Mouse (Mus musculus) neural tube, embryonic 15.5 days (tissue): ENCODE data around the gene Zbtb25. TPM values are rescaled to one million over a fixed set of nuclear protein-coding genes. Genes with fewer than 3 reads are reported as not detected.

Experiments used
- ATAC-seq: fragments of 200-750 bp; cut with Nextera tagmentation; 2 replicates; pipeline ENCODE4 v1.8.0; 2017; ENCODE audit warnings: mild to moderate bottlenecking, moderate TSS enrichment, moderate library complexity; ENCODE audit not compliant: low FRiP score
- H3K27ac ChIP-seq: fragments of 300-500 bp; sonication (generic); replicated peaks from 2 replicates; pipeline ENCODE4 v1.5.1; 2015; ENCODE audit warnings: mild to moderate bottlenecking, inconsistent platforms
- H3K27me3 ChIP-seq: fragments of 300-500 bp; sonication (generic); replicated peaks from 2 replicates; pipeline ENCODE4 v1.6.1; 2015; ENCODE audit warnings: inconsistent platforms
- H3K36me3 ChIP-seq: fragments of 300-500 bp; sonication (generic); 2 replicates; pipeline ENCODE4 v1.6.1; 2015; ENCODE audit warnings: inconsistent platforms
- H3K4me1 ChIP-seq: fragments of 300-500 bp; sonication (generic); 2 replicates; pipeline ENCODE4 v1.6.1; 2015; ENCODE audit warnings: inconsistent platforms
- H3K4me2 ChIP-seq: fragments of 300-500 bp; sonication (generic); 2 replicates; pipeline ENCODE4 v1.6.1; 2015; ENCODE audit warnings: inconsistent platforms, mild to moderate bottlenecking, moderate library complexity
- H3K4me3 ChIP-seq: fragments of 300-500 bp; sonication (generic); replicated peaks from 2 replicates; pipeline ENCODE4 v1.5.1; 2015; ENCODE audit warnings: mild to moderate bottlenecking, inconsistent platforms
- H3K9ac ChIP-seq: fragments of 300-500 bp; sonication (generic); replicated peaks from 2 replicates; pipeline ENCODE4 v1.6.1; 2015; ENCODE audit warnings: mild to moderate bottlenecking, inconsistent platforms
- H3K9me3 ChIP-seq: fragments of 300-500 bp; sonication (generic); replicated peaks from 2 replicates; pipeline ENCODE4 v1.6.1; 2016; ENCODE audit warnings: inconsistent platforms
- WGBS: fragments of 180-500 bp; shearing (Covaris S2); methylation state at CpG from one replicate; pipeline ENCODE4 v1.1.7; 2015; ENCODE audit warnings: mixed read lengths; 5-methylcytosine and 5-hydroxymethylcytosine counted together
- polyA plus RNA-seq: library from polyadenylated mRNA; unstranded; fragments of >200 nt; fragmentation: Nextera tagmentation; extraction: Ambion mirVana; gene quantifications from 2 replicates; pipeline ENCODE4 v1.2.1, GENCODE M21; 2015

The Zbtb25 gene
- polyA plus RNA-seq, 1 experiment from 2014 or later, result 13.1 TPM

DNA sequence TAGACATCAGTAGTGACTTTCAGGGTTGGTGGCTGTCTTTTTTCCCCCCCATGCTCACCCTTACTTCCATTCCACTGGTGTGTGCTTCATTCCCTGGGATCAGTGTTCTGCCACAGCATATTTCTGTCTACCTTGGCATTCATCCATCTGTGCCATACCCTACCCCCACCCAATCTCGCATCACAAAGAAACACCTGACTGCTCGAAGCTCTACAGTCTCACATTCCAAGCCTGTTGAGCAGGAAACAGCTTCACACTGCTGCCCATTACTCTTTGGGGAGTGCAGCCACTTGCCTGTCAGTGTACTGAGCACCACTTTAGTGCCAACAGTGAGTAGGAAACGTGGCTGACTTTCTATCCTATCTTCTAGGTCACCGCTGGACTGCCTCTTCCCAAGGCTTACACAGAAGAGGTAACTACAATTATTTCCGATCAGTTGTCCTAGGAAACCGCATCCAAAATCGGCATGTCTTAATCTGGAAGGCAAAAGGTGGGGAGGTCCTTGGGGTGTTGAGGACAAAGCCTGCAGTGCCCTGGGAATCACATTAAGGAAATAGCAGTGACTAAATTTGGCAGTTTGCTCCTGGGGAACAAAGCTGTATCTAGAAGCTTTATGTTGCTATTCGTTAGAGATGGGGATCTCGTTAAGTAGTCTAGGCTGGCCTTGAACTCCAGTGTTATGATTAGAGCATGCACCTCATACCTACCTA, 62.4 kb downstream of the Zbtb25 start:
- H3K36me3 ChIP-seq, result peaks cover 8% of the 10 kb centered on the region; the same call in 1 of the 2 replicates
- ATAC-seq, result no peak
- H3K9me3 ChIP-seq, result no peaks in the 10 kb centered on the region
- no peak overlapping the region for H3K4me3 ChIP-seq
- no peak overlapping the region for H3K4me2 ChIP-seq
- H3K27ac ChIP-seq, result no peak overlapping the region
- H3K9ac ChIP-seq, result no peak overlapping the region
- no peaks in the 10 kb centered on the region for H3K27me3 ChIP-seq
- WGBS, result 74% methylated on average over 9 of the region's 9 CpGs
- peaks cover 12% of the 10 kb centered on the region for H3K4me1 ChIP-seq

DNA sequence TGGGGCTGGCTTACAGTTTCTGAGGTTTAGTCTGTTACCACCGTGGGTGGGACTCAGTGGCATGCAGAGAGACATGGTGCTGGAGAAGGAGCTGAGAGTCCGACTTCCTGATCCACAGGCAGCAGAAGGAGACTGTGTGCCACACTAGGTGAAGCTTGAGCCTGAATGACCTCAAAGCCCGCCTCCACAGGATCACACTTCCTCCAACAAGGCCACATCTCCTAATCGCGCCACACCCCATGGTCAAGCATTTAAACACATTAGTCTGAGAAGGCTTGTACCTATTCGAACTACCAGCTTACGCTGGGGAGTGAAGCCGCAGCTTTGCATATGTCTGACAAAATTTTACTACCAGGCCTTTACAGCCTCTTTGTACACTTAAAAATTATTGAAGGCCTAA, 64.3 kb downstream of the Zbtb25 start:
- 94% methylated on average over 8 of the region's 8 CpGs for WGBS

DNA sequence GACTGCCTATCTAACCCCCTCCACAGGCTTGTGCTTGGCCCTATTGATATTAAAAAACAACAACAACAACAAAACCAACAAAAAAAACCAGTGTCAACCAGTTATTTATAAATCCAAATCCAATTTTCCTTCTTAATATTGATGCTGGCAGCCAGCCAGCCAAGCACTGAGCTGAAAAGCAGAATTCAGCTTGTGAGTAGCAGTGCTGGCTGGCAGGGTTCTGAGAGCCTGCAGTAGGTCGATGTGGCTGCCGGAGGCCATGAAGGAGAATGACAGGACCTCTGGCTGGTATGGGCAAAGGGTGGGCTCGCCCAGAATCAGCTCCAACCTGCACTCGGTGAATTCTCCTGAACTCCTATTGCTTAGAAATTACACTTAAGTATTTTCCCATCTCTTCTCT, 65.2 kb downstream of the Zbtb25 start:
- Histone ChIP-seq H3K4me3 (no peak overlapping the region), H3K27ac (0 out of 2 replicates have a peak overlapping the region, but pooled peaks have one; percentile 29), H3K4me1 (peaks cover 12% of the 10 kb centered on the region), H3K9ac (no peak overlapping the region), H3K4me2 (no peak overlapping the region), H3K36me3 (peaks cover 21% of the 10 kb centered on the region), H3K27me3 (no peaks in the 10 kb centered on the region), H3K9me3 (no peaks in the 10 kb centered on the region)
- ATAC-seq, result no peak
- WGBS, result 59% methylated on average over 4 of the region's 4 CpGs

More for the DNA sequence above, 64.3 kb downstream of the Zbtb25 start:
- Histone ChIP-seq H3K4me1 (peaks cover 12% of the 10 kb centered on the region), H3K9ac (no peak overlapping the region), H3K27me3 (no peaks in the 10 kb centered on the region), H3K36me3 (peaks cover 19% of the 10 kb centered on the region), H3K27ac (no peak overlapping the region), H3K9me3 (no peaks in the 10 kb centered on the region), H3K4me2 (no peak overlapping the region), H3K4me3 (no peak overlapping the region)
- no peak for ATAC-seq

DNA sequence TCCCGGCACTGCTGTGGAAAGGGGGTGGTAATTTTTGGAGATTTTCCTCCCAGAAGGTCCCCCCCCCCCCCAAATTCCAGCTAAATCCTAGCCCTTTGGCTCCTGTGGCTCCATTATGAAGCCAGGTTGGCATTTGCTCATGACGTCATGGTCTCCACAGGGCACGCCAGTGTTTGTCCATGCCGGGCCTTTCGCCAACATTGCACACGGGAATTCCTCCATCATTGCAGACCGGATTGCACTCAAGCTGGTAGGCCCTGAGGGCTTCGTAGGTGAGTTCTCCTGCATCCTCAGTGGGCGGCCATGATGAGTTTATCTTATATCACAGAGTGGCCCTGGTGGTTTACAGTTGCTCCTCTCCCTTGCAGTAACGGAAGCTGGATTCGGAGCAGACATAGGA, 65.9 kb downstream of the Zbtb25 start:
- Histone ChIP-seq H3K9me3 (no peaks in the 10 kb centered on the region), H3K27me3 (no peaks in the 10 kb centered on the region), H3K9ac (no peak overlapping the region), H3K4me3 (no peak overlapping the region), H3K36me3 (peaks cover 26% of the 10 kb centered on the region), H3K27ac (no peak overlapping the region), H3K4me2 (no peak overlapping the region), H3K4me1 (peaks cover 12% of the 10 kb centered on the region)
- no peak for ATAC-seq
- 91% methylated on average over 11 of the region's 11 CpGs for WGBS

- 85% methylated on average over 10 of the region's 10 CpGs for WGBS
- no peak overlapping the region for H3K4me2 ChIP-seq
- no peaks in the 10 kb centered on the region for H3K9me3 ChIP-seq
- no peak for ATAC-seq
- no peaks in the 10 kb centered on the region for H3K4me1 ChIP-seq
- no peak overlapping the region for H3K4me3 ChIP-seq
- no peak overlapping the region for H3K27ac ChIP-seq
- H3K27me3 ChIP-seq, result no peaks in the 10 kb centered on the region
- H3K9ac ChIP-seq, result no peak overlapping the region
- peaks cover 35% of the 10 kb centered on the region for H3K36me3 ChIP-seq
Observed at GRCm38 (mm10) chr12:76300367-76300766, 69.0 kb downstream of the Zbtb25 start.

DNA sequence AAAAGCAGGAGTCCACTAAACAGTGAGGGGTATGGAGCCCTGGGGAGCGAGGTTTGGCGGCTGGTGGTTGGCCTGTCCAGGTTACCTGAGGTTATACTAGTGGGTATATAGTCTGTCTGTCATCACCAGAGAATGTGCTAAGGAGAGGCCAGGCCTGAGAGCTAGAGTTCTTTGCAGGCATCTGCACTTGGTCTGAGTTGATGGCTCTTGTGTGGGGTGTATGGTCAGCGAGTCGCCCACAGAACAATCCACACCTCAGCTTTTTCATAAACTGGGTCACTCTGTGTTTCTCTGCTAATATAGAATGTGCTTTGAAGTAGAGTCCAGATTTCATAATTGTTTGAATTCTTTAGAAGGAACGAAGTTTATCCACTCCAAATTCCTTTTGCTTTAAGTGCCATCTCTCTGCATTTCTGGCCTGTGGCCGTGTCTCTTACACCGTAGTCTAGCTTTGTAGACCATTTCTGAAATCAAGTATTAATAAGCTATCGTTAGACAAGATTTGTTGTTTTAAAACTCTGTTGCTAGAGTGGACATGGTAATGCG, 70.0 kb downstream of the Zbtb25 start:
- Histone ChIP-seq H3K36me3 (peaks cover 39% of the 10 kb centered on the region), H3K27ac (no peak overlapping the region), H3K9ac (no peak overlapping the region), H3K4me1 (no peaks in the 10 kb centered on the region), H3K4me2 (no peak overlapping the region), H3K27me3 (no peaks in the 10 kb centered on the region), H3K4me3 (no peak overlapping the region), H3K9me3 (no peaks in the 10 kb centered on the region)
- no peak for ATAC-seq
- WGBS, result 97% methylated on average over 9 of the region's 9 CpGs

DNA sequence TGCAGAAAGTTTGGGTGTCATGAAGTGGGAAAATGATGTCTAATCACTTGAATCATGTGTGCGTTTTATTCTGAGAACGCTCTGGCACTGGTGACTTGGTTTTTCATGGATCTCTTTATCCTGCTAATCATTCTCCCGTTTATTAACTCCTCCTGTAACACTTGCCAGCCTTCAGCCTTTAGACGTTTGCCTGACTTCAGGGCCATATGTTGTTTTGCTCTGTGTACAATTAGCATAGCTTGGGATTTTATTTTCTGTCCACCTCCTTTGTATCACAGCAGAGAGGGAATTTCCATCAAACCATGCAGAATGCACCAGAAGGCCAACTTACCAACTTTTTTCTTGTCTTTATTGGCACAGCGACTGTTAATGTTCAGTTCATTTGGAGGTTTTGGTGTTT, 71.6 kb downstream of the Zbtb25 start:
- Histone ChIP-seq H3K4me2 (no peak overlapping the region), H3K4me3 (no peak overlapping the region), H3K9me3 (no peaks in the 10 kb centered on the region), H3K4me1 (no peaks in the 10 kb centered on the region), H3K9ac (no peak overlapping the region), H3K27me3 (no peaks in the 10 kb centered on the region), H3K36me3 (peaks cover 46% of the 10 kb centered on the region), H3K27ac (no peak overlapping the region)
- WGBS, result 85% methylated on average over 5 of the region's 5 CpGs
- no peak for ATAC-seq

Other genes starting within 250 kb of the Zbtb25 start
- gene Esr2, start 192.3 kb downstream of the Zbtb25 start, polyA plus RNA-seq, result 0.11 and 0.17 TPM in 2 replicates
- gene Tex21, start 122.9 kb downstream of the Zbtb25 start, polyA plus RNA-seq, result not detected in 2 replicates
- gene Mthfd1, start 114.3 kb downstream of the Zbtb25 start, polyA plus RNA-seq, result 29.3 and 43.5 TPM in 2 replicates
- 11.9 and 12.6 TPM in 2 replicates for gene Akap5, start 44.7 kb downstream of the Zbtb25 start, polyA plus RNA-seq
- gene Zbtb1, start 664 bp upstream of the Zbtb25 start, polyA plus RNA-seq, result 3.3 and 4.4 TPM in 2 replicates
- 5.7 and 8.2 TPM in 2 replicates for gene Hspa2, start 34.6 kb upstream of the Zbtb25 start, polyA plus RNA-seq
- gene Ppp1r36, start 47.9 kb upstream of the Zbtb25 start, polyA plus RNA-seq, result 0.92 and 1.6 TPM in 2 replicates
- gene Plekhg3, start 161.3 kb upstream of the Zbtb25 start, polyA plus RNA-seq, result 1.1 and 3.6 TPM in 2 replicates